9 mouse cellular contexts compared by ENCODE assay signal in the genomic region with DNA sequence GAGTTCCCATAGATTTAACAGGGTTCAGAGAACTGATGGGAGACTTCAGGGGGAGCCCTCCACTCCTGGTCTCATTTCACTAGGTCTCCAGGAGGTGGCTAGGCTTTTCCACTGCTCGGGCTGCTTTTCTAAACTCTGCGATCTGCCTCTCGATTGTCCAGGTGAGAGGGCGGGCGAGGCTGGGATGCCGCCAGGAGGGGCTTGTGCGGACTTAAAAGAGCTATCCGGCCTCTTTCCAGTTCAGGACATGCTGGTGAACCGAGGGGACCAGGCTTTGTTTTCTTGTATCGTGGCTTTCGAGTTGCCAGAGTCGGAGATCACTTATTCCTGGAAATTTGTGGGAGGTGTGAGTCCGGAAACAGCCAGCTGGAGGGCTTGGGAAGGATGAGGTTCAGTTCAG. TPM values are rescaled to one million over a fixed set of nuclear protein-coding genes. Genes with fewer than 3 reads are reported as not detected.
DNase-seq lines count a peak whose midpoint lies in the region; ATAC-seq and TF ChIP-seq lines count a peak whose summit lies in the region.
"Had no signal": no experiment of that assay in that cellular context is flagged by ENCODE, and none has a peak within 500 bp of the region (broad histone marks: within the 10 kb centered on the region; RNA-seq: fewer than 3 reads in every experiment).

No protein-coding gene starts in this region.

- H3K9me3 ChIP-seq in hindbrain, embryonic 11.5 days (ENCODE audit: control insufficient read depth, low read length) = no peaks in the 10 kb centered on the region
- no peaks in the 10 kb centered on the region for H3K9me3 ChIP-seq in liver, postnatal 0 days (ENCODE audit: low read length)

- 13% methylated on average over 13 of the region's 13 CpGs for WGBS in hindbrain, embryonic 11.5 days
- WGBS in liver, postnatal 0 days (ENCODE audit: insufficient replicate concordance) = 20% methylated on average over 13 of the region's 13 CpGs

- H3K4me2 ChIP-seq in hindbrain, embryonic 11.5 days (replicated peaks; ENCODE audit: low read depth, low read length) = peak overlapping the region; percentile 56
- peak overlapping the region; percentile 79 for H3K4me2 ChIP-seq in liver, postnatal 0 days (ENCODE audit: low read depth, low read length)

- H3K27me3 ChIP-seq in hindbrain, embryonic 11.5 days (ENCODE audit: control insufficient read depth, insufficient read depth, low read length) = no peaks in the 10 kb centered on the region
- H3K27me3 ChIP-seq in liver, postnatal 0 days (ENCODE audit: insufficient read depth, low read length) = no peaks in the 10 kb centered on the region

- H3K4me3 ChIP-seq in hindbrain, embryonic 11.5 days (ENCODE audit: low read depth, low read length) = peak overlapping the region; percentile 36; the same call in 1 of the 2 replicates
- H3K4me3 ChIP-seq in liver, postnatal 0 days (ENCODE audit: low read depth, low read length) = peak overlapping the region; percentile 65

- peak; percentile 29 to 31 for DNase-seq in frontal cortex, postnatal 14 days (ENCODE audit: low spot score in 2 of 2)
- DNase-seq in frontal cortex, postnatal 25 days (ENCODE audit: low spot score in 2 of 2) = no peak
- DNase-seq in urinary bladder, adult 18-20 months (ENCODE audit: low spot score in 2 of 2) = peak; percentile 25 to 33
- DNase-seq in urinary bladder, adult 2 months (ENCODE audit: low spot score) = no peak
- no peak for DNase-seq in hindbrain, embryonic 11.5 days (ENCODE audit: low spot score)
- DNase-seq in liver, postnatal 0 days = no peak
- no peak for DNase-seq in yolk sac, embryonic 10.5 days (ENCODE audit: low spot score)
- DNase-seq in adipocyte (ENCODE audit: low spot score) = no peak

- peaks cover 10% of the 10 kb centered on the region for H3K4me1 ChIP-seq in hindbrain, embryonic 11.5 days (replicated peaks; ENCODE audit: control insufficient read depth, insufficient read depth, low read length)
- peaks cover 12% of the 10 kb centered on the region for H3K4me1 ChIP-seq in liver, postnatal 0 days (ENCODE audit: insufficient read depth)

- peak; percentile 4; the same call in 1 of the 2 replicates for ATAC-seq in hindbrain, embryonic 11.5 days (ENCODE audit: low FRiP score)
- no peak for ATAC-seq in liver, postnatal 0 days

- H3K9ac ChIP-seq in hindbrain, embryonic 11.5 days (ENCODE audit: low read depth, low read length) = peak overlapping the region; percentile 53; the same call in 1 of the 2 replicates
- no peak overlapping the region; the same call in 1 of the 2 replicates for H3K9ac ChIP-seq in liver, postnatal 0 days (replicated peaks)

- no peaks in the 10 kb centered on the region for H3K36me3 ChIP-seq in hindbrain, embryonic 11.5 days (ENCODE audit: control insufficient read depth, insufficient read depth, low read length)
- H3K36me3 ChIP-seq in liver, postnatal 0 days (replicated peaks; ENCODE audit: insufficient read depth, low read length) = 0 out of 2 replicates have a peak, but pooled peaks cover 2% of the 10 kb centered on the region

- peak overlapping the region; percentile 67; the same call in 1 of the 2 replicates for H3K27ac ChIP-seq in hindbrain, embryonic 11.5 days (ENCODE audit: low read depth, low read length)
- peak overlapping the region; percentile 88 for H3K27ac ChIP-seq in liver, postnatal 0 days (ENCODE audit: low read depth)

- no peak for TF ChIP-seq EP300 in liver, postnatal 0 days (IDR thresholded peaks at IDR 0.05; ENCODE audit: low read depth)

- TF ChIP-seq CTCF in liver, postnatal 0 days (IDR thresholded peaks at IDR 0.05; ENCODE audit: low read depth) = 0 out of 2 replicates have a peak, but pooled peaks have one; percentile 3

RNA-seq across cellular contexts. Expression of gene Spaca6, which starts 10.5 kb away (rescaled TPM):
- polyA plus RNA-seq in urinary bladder, adult 2 months (2012; rRNA removed) = 91.3 and 98.6 TPM in 2 replicates
- 21.8 and 35.4 TPM in 2 replicates for polyA plus RNA-seq in hindbrain, embryonic 11.5 days (2014; fragmentation: Nextera tagmentation; extraction: Ambion mirVana)
- polyA plus RNA-seq in liver, postnatal 0 days (2015; fragmentation: Nextera tagmentation; extraction: Ambion mirVana) = 2.1 and 3.1 TPM in 2 replicates

RNA-seq across cellular contexts. Expression of gene Has1, which starts 17.6 kb away (rescaled TPM):
- polyA plus RNA-seq in urinary bladder, adult 2 months (2012; rRNA removed) = 0.62 and 0.90 TPM in 2 replicates
- polyA plus RNA-seq in hindbrain, embryonic 11.5 days (2014; fragmentation: Nextera tagmentation; extraction: Ambion mirVana) = 1.2 and 2.6 TPM in 2 replicates
- polyA plus RNA-seq in liver, postnatal 0 days (2015; fragmentation: Nextera tagmentation; extraction: Ambion mirVana) = 0.08 and 0.09 TPM in 2 replicates

RNA-seq across cellular contexts. Expression of gene Fpr1, which starts 46.3 kb away (rescaled TPM):
- 0.15 and 0.18 TPM in 2 replicates for polyA plus RNA-seq in urinary bladder, adult 2 months (2012; rRNA removed)
- 0.17 and 0.25 TPM in 2 replicates for polyA plus RNA-seq in hindbrain, embryonic 11.5 days (2014; fragmentation: Nextera tagmentation; extraction: Ambion mirVana)
- 13.3 and 13.7 TPM in 2 replicates for polyA plus RNA-seq in liver, postnatal 0 days (2015; fragmentation: Nextera tagmentation; extraction: Ambion mirVana)

RNA-seq across cellular contexts. Expression of gene Fpr2, which starts 50.2 kb away (rescaled TPM):
- 0.28 and 0.43 TPM in 2 replicates for polyA plus RNA-seq in urinary bladder, adult 2 months (2012; rRNA removed)
- polyA plus RNA-seq in hindbrain, embryonic 11.5 days (2014; fragmentation: Nextera tagmentation; extraction: Ambion mirVana) = not detected in 2 replicates
- polyA plus RNA-seq in liver, postnatal 0 days (2015; fragmentation: Nextera tagmentation; extraction: Ambion mirVana) = 9.3 and 10.3 TPM in 2 replicates

RNA-seq across cellular contexts. Expression of gene Fpr3, which starts 50.2 kb away (rescaled TPM):
- not detected in 2 replicates for polyA plus RNA-seq in urinary bladder, adult 2 months (2012; rRNA removed)
- not detected in 2 replicates for polyA plus RNA-seq in hindbrain, embryonic 11.5 days (2014; fragmentation: Nextera tagmentation; extraction: Ambion mirVana)
- polyA plus RNA-seq in liver, postnatal 0 days (2015; fragmentation: Nextera tagmentation; extraction: Ambion mirVana) = not detected in 2 replicates
- polyA plus RNA-seq: gonadal fat pad, adult 2 months had no signal

Comparison
In these comparisons a context has a peak if more than half of its experiments do, and no peak if none do; other contexts are left out.
1. DNase-seq: peak in frontal cortex, postnatal 14 days (2 of 2) and urinary bladder, adult 18-20 months (2 of 2); none in frontal cortex, postnatal 25 days (0 of 2), urinary bladder, adult 2 months (single experiment), hindbrain, embryonic 11.5 days (single experiment), liver, postnatal 0 days (single experiment), yolk sac, embryonic 10.5 days (single experiment) and adipocyte (single experiment).
2. RNA of gene Fpr1, which starts 46.3 kb away (polyA plus RNA-seq): 13.3 to 13.7 TPM in liver, postnatal 0 days; 0.15 to 0.18 TPM in urinary bladder, adult 2 months and 0.17 to 0.25 TPM in hindbrain, embryonic 11.5 days; every median in the first group is over 10 times any median in the second.